Mouse (Mus musculus) heart, adult 8-10 months (tissue): ENCODE measurements around the gene B4galt1. TPM values are rescaled to one million over a fixed set of nuclear protein-coding genes. Genes with fewer than 3 reads are reported as not detected.

Experiments used
- DNase-seq: peaks from one replicate; pipeline ENCODE4 v3.0.0; 2022; ENCODE audit warnings: low spot score
- total RNA-seq, 4 experiments: library from RNA; stranded (reverse); gene quantifications; 2 replicates each; pipeline ENCODE4 v1.2.4; 2022

B4galt1 gene
- 10 to 100 TPM; 53.9 to 60.3 (median 57.4) TPM for total RNA-seq

DNA sequence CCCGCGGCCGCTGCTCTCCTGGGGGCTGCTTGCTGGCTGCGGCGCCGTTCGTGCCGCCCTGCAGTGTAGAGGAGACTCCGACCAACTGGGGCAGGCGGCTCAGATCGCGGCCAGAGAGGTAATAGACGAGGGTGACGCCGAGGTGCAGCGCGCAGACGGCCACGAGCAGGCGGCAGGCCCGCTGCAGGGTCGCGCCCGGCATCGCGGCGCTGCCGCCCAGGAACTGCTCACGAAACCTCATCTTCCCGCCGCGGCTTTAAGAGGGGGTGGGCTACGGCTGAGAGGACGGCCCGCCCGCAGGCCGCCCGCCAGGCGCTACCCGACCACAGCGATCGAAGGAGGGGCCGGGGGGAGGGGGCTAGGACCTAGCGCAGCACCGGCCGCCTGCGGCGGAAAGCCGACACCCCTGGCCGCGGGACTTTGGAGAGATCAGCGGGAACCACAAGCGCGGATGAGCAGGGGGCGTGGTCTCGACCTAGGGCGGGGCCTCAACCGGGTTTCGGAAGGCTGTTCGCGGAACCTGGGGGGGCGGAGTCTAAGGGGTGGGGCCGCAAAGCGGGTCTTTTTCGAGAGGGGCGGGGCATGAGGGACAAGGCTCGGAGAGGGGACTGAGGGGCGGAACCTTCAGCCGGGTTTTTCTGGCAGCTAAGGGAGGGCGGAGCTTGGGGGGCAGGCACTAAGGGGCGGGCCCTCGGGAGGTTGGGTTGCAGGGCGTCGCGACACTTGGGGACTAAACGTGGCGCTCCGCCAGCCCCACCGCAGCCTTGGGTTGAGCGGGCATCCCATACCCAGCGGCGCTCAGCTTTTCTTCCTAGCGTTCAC, at the start of gene B4galt1:
TSS of gene B4galt1 (minus strand) at position 441 of the 822 bp plus-strand sequence.
- DNase-seq: peak; percentile 98

GRCm38 (mm10) chr4:40900612-40901011, 46.8 kb upstream of the B4galt1 start:
- DNase-seq: no peak

DNA sequence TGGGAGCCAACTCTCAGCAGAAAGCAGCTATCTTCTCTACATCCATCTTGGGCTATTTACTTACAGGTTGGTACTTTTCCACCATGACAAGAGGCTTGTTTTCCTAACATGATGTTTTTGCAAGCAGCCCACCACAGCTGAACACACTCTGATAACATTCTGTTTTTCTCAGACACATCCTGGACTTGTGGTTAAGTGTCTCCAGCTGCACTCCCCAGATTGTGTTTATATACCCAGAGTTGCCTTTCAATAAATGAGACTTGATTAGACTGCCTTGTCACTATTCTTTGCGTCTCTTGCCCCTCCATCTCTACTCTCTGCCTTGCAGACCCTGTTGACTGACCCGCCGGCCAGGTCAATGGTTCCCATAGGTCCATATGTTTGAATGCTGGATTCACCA, 46.3 kb upstream of the B4galt1 start:
- no peak for DNase-seq

DNA sequence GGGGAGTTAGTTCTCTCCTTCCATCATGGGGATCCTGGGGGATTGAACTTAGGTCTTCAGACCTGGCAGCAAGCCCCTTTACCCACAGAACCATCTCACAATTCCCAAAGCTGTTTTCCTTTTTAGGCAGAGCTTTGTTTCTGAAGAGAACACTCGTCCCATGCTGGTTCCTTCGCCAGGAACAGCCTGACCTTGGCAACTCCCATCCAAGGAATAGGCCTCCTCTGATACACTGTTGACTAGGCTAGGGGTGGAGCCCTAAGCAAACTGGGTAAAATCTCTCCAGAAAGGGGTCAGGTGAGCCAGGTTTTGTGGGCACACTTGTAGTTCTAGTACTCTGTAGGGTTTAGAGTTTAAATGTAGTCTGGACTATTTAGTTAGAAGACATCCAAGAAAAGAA, 45.5 kb upstream of the B4galt1 start:
- no peak for DNase-seq

DNA sequence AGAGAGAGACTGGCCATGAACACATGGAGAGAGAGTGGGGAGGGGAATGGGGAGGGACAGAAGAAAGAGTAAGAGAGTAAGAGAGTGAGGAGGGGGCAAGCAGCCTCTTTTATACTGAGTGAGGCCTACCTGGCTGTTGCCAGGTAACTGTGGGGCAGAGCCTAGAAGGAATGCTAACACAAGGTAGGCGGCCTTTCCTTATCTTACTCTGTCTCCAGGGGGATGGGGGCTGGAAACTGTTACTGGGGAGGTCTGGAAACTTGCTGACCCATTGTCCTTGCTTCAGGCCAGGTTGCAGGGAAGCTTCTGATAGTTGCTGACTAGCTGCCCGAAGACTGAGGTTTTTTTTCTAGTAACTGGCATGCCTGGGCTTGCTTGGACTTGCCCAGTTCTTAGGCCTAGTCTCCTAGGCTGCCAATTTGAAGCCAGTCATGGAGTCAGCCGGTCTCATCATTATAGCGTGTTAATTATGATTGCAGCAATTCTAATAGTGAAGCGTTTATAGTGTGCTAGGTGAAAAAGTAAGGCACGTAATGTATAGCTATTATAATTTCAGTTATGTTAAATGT, 44.8 kb upstream of the B4galt1 start:
- DNase-seq: no peak

- no peak for DNase-seq
Observed at GRCm38 (mm10) chr4:40895646-40896045, 41.8 kb upstream of the B4galt1 start.

GRCm38 (mm10) chr4:40895118-40895517, 41.3 kb upstream of the B4galt1 start:
- no peak for DNase-seq

- DNase-seq: no peak
Observed at GRCm38 (mm10) chr4:40891206-40891605, 37.4 kb upstream of the B4galt1 start.

GRCm38 (mm10) chr4:40889983-40890382, 36.2 kb upstream of the B4galt1 start:
- DNase-seq: no peak

GRCm38 (mm10) chr4:40889252-40889651, 35.4 kb upstream of the B4galt1 start:
- DNase-seq: no peak

GRCm38 (mm10) chr4:40888839-40889238, 35.0 kb upstream of the B4galt1 start:
- no peak for DNase-seq

GRCm38 (mm10) chr4:40885883-40886282, 32.1 kb upstream of the B4galt1 start:
- no peak for DNase-seq

DNA sequence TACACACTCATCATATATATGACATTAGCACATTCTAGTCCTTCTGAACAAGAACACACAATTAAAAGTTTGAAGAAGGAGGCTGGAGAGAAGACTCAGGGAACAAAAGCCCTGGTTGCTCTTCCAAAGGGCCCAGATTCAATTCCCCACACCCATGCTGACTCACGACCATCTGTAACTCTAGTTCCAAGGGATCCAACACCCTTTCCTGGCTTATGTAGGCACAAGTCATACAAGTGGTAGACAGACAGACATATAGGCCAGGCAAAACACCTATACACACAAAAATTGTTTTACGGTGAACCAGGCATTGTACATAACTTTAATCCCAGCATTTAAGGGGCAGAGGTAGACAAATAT, 31.3 kb upstream of the B4galt1 start:
- no peak for DNase-seq

- DNase-seq: no peak
Observed at GRCm38 (mm10) chr4:40884282-40885165, 30.7 kb upstream of the B4galt1 start.

GRCm38 (mm10) chr4:40883200-40883599, 29.4 kb upstream of the B4galt1 start:
- DNase-seq: no peak

DNA sequence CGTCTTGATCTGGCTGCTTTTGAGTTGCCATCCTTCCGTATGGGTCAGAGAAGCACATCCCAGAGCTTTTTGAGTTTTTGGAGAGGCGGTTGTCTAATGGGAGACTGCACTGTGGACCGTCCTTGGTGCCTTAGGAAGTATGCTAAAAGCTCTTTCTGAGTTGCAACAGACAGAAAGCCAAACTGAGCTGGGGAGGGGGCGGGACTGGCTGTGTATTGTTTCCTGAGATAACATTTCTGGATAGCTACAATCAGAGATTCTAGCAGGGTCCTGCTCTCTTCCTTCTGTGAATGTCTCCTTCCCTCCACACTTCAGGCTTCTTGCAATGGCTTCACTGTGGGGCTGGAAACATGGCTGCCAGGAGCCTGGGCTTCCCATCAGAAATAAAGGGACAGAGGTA, 23.7 kb upstream of the B4galt1 start:
- DNase-seq: no peak

GRCm38 (mm10) chr4:40876814-40877371, 23.1 kb upstream of the B4galt1 start:
- DNase-seq: peak; percentile 75

GRCm38 (mm10) chr4:40875842-40876241, 22.0 kb upstream of the B4galt1 start:
- DNase-seq: no peak

- DNase-seq: no peak
Observed at GRCm38 (mm10) chr4:40874794-40875552, 21.2 kb upstream of the B4galt1 start.

DNA sequence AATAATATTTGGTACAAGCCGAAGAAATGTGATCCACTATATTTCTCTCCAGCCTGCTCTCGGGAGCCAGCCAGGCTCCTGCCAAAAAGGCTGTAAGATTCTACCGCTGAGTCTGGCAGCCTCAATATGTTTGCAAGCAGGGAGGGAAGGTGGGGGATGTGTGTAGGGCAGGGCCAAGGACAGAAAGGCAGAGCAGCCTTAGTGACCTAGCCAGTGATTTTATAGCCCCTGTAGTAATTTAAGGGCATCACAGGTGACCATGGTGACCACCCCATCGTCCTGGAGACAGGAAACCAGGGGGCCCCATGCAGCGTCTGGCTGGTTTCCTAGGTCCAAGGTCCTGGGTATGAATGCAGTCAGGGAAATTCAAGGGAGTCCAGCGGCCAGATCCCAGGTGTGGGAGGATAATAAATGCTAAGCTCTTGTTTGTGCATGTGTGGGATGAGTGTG, 20.4 kb upstream of the B4galt1 start:
- peak; percentile 47 for DNase-seq

DNA sequence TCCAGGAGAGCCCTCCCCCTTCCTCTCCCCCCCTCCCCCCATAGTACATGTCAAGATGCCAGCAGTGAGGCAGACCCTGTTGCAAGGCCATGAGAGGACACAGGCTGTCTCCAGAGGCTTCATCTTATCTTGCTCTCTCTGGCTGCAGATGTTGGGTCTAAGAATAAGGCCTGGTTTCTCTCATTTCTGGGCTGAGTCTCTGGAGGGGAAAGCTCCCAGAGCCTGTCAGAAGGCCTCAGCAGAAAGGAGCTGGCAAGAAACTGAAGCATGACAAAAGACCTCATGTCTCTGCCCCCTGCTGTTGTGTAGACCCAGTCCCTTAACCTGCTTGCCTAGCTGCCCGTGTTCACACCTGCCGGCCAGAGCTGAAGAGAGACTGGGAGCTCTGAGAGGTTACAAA, 19.5 kb upstream of the B4galt1 start:
- peak; percentile 69 for DNase-seq
